Mouse (Mus musculus) gastrocnemius, postnatal 25 days (tissue): ENCODE measurements at regions not wholly inside any gene's neighbourhood (a gene's known extent, or its start where the extent isn't known, plus 50 kb on each side); places are given as distances from the start of the nearest gene placed in this dataset.

Source experiments
- DNase-seq: peaks from one replicate; pipeline ENCODE4 v3.0.0; 2022

- DNase-seq: no peak
Observed at GRCm38 (mm10) chr6:31061813-31062212, 102.9 kb upstream of the Klf14 start.

- no peak for DNase-seq
Observed at GRCm38 (mm10) chr6:31065419-31065818, 106.5 kb upstream of the Klf14 start.

GRCm38 (mm10) chr6:31066861-31067260, 108.0 kb upstream of the Klf14 start:
- DNase-seq: no peak

- no peak for DNase-seq
Observed at GRCm38 (mm10) chr6:31067453-31067852, 108.6 kb upstream of the Klf14 start.

GRCm38 (mm10) chr6:31069243-31069642, 110.4 kb upstream of the Klf14 start:
- no peak for DNase-seq

- no peak for DNase-seq
Observed at GRCm38 (mm10) chr6:31070537-31070936, 111.7 kb upstream of the Klf14 start.

GRCm38 (mm10) chr6:31070966-31071365, 112.1 kb upstream of the Klf14 start:
- no peak for DNase-seq

- no peak for DNase-seq
Observed at GRCm38 (mm10) chr6:31072072-31072471, 113.2 kb upstream of the Klf14 start.

- no peak for DNase-seq
Observed at GRCm38 (mm10) chr6:31072559-31072958, 113.7 kb upstream of the Klf14 start.

- peak; percentile 74 for DNase-seq
Observed at GRCm38 (mm10) chr6:31073338-31073737, 114.5 kb upstream of the Klf14 start.

- DNase-seq: no peak
Observed at GRCm38 (mm10) chr6:31074394-31074793, 115.5 kb upstream of the Klf14 start.

GRCm38 (mm10) chr6:31075209-31075571, 116.3 kb upstream of the Klf14 start:
- no peak for DNase-seq

- peak; percentile 75 for DNase-seq
Observed at GRCm38 (mm10) chr6:31075572-31076477, 116.9 kb upstream of the Klf14 start.

GRCm38 (mm10) chr6:31076478-31076834, 117.6 kb upstream of the Klf14 start:
- DNase-seq: no peak

- no peak for DNase-seq
Observed at GRCm38 (mm10) chr6:31077216-31077615, 118.3 kb upstream of the Klf14 start.

GRCm38 (mm10) chr6:31077779-31078178, 118.9 kb upstream of the Klf14 start:
- DNase-seq: no peak

- DNase-seq: peak; percentile 51
Observed at GRCm38 (mm10) chr6:31078413-31078812, 119.5 kb upstream of the Klf14 start.

- DNase-seq: no peak
Observed at GRCm38 (mm10) chr6:31079586-31080259, 120.8 kb upstream of the Klf14 start.

GRCm38 (mm10) chr6:31080279-31080678, 121.4 kb upstream of the Klf14 start:
- no peak for DNase-seq

- DNase-seq: no peak
Observed at GRCm38 (mm10) chr6:31080691-31081090, 121.8 kb upstream of the Klf14 start.

- no peak for DNase-seq
Observed at GRCm38 (mm10) chr6:31081238-31081637, 122.4 kb upstream of the Klf14 start.

GRCm38 (mm10) chr6:31081988-31082387, 123.1 kb upstream of the Klf14 start:
- no peak for DNase-seq

GRCm38 (mm10) chr6:31082613-31083470, 124.0 kb upstream of the Klf14 start:
- peak; percentile 73 for DNase-seq
